Mouse (Mus musculus) MEL (cell line): ENCODE measurements around the gene Rasl12. TPM values are rescaled to one million over a fixed set of nuclear protein-coding genes. Genes with fewer than 3 reads are reported as not detected.

Experiments used
- DNase-seq: peaks from one replicate; pipeline ENCODE4 v3.0.0; 2011; ENCODE audit warnings: low read depth, low spot score
- H3K27ac ChIP-seq: 2 replicates; pipeline ENCODE4 v1.5.1; 2012; ENCODE audit warnings: low read depth, mild to moderate bottlenecking, control low read depth, low read length, moderate library complexity; ENCODE audit not compliant: control insufficient read depth
- H3K27me3 ChIP-seq, 2 experiments: fragments of 150-350 bp in 1 of 2; sonication (generic) in 1 of 2; 2 replicates each; pipeline ENCODE4 v1.6.1; 2012; ENCODE audit warnings: low read length in 2 of 2, mild to moderate bottlenecking in 2 of 2, improper control_type of control experiment in 1 of 2, moderate library complexity in 1 of 2; ENCODE audit not compliant: insufficient read depth in 2 of 2, control insufficient read depth in 1 of 2
- H3K36me3 ChIP-seq, 2 experiments: 2 replicates each; pipeline ENCODE4 v1.6.1; 2012 to 2014; ENCODE audit warnings: low read length in 2 of 2, improper control_type of control experiment in 1 of 2, inconsistent platforms in 1 of 2, mild to moderate bottlenecking in 1 of 2; ENCODE audit not compliant: insufficient read depth in 2 of 2, control insufficient read depth in 1 of 2
- H3K4me1 ChIP-seq, 2 experiments: fragments of 150-350 bp in 1 of 2; sonication (generic) in 1 of 2; 2 replicates each; pipeline ENCODE4 v1.6.1; 2012; ENCODE audit warnings: low read length in 2 of 2, improper control_type of control experiment in 1 of 2, mild to moderate bottlenecking in 1 of 2; ENCODE audit not compliant: insufficient read depth in 2 of 2, control insufficient read depth in 1 of 2
- H3K4me3 ChIP-seq, 2 experiments: fragments of 150-350 bp in 1 of 2; sonication (generic) in 1 of 2; 2 replicates each; pipeline ENCODE4 v1.5.1; 2012; ENCODE audit warnings: low read depth in 2 of 2, low read length in 2 of 2, mild to moderate bottlenecking in 2 of 2, moderate library complexity in 2 of 2, control low read depth in 1 of 2, improper control_type of control experiment in 1 of 2; ENCODE audit not compliant: control insufficient read depth in 1 of 2, insufficient read depth in 1 of 2
- H3K79me2 ChIP-seq: 2 replicates; pipeline ENCODE4 v1.6.1; 2012; ENCODE audit warnings: mild to moderate bottlenecking, low read length, moderate library complexity; ENCODE audit not compliant: control insufficient read depth, poor library complexity, insufficient read depth
- H3K9ac ChIP-seq: 2 replicates; pipeline ENCODE4 v1.6.1; 2012; ENCODE audit warnings: low read depth, mild to moderate bottlenecking, control low read depth, low read length, moderate library complexity; ENCODE audit not compliant: control insufficient read depth, poor library complexity, severe bottlenecking
- H3K9me3 ChIP-seq: fragments of 150-350 bp; sonication (generic); replicated peaks from 2 replicates; pipeline ENCODE4 v1.6.1; 2012; ENCODE audit warnings: mild to moderate bottlenecking, low read length, improper control_type of control experiment, moderate library complexity; ENCODE audit not compliant: insufficient read depth
- BHLHE40 ChIP-seq: IDR thresholded peaks from 2 replicates; pipeline ENCODE4 v1.6.1; 2012; ENCODE audit warnings: low read depth, mild to moderate bottlenecking, inconsistent platforms, low read length, improper control_type of control experiment, borderline replicate concordance
- CHD1 ChIP-seq: IDR thresholded peaks from 2 replicates; pipeline ENCODE4 v1.6.1; 2012; ENCODE audit warnings: low read depth, mild to moderate bottlenecking, inconsistent platforms, low read length, improper control_type of control experiment
- CHD2 ChIP-seq: IDR thresholded peaks from 2 replicates; pipeline ENCODE4 v1.6.1; 2011; ENCODE audit warnings: low read length, improper control_type of control experiment
- CTCF ChIP-seq, 3 experiments: IDR thresholded peaks in 2 of 3; conservative IDR thresholded peaks in 1 of 3; 2 replicates each; pipeline ENCODE4 v1.5.1; 2011 to 2012; ENCODE audit warnings: low read length in 3 of 3, low read depth in 2 of 3, mild to moderate bottlenecking in 2 of 3, improper control_type of control experiment in 1 of 3, inconsistent platforms in 1 of 3, mixed read lengths in 1 of 3, moderate library complexity in 1 of 3; ENCODE audit not compliant: control insufficient read depth in 1 of 3, insufficient read depth in 1 of 3, poor library complexity in 1 of 3, severe bottlenecking in 1 of 3
- E2F4 ChIP-seq: IDR thresholded peaks from 2 replicates; pipeline ENCODE4 v1.6.1; 2011; ENCODE audit warnings: low read depth, low read length, improper control_type of control experiment, borderline replicate concordance
- EP300 ChIP-seq, 2 experiments: IDR thresholded peaks; 2 replicates each; pipeline ENCODE4 v1.6.1; 2011; ENCODE audit warnings: improper control_type of control experiment in 2 of 2, low read length in 2 of 2, low read depth in 1 of 2, mild to moderate bottlenecking in 1 of 2
- GABPA ChIP-seq: IDR thresholded peaks from 2 replicates; pipeline ENCODE4 v1.6.1; 2012; ENCODE audit warnings: low read depth, mild to moderate bottlenecking, inconsistent platforms, low read length, improper control_type of control experiment, moderate library complexity
- GATA1 ChIP-seq: IDR thresholded peaks from 2 replicates; pipeline ENCODE4 v1.6.1; 2011; ENCODE audit warnings: low read depth, low read length, improper control_type of control experiment
- HCFC1 ChIP-seq: IDR thresholded peaks from 2 replicates; pipeline ENCODE4 v1.6.1; 2012; ENCODE audit warnings: low read depth, mild to moderate bottlenecking, inconsistent platforms, low read length, improper control_type of control experiment, moderate library complexity
- KAT2A ChIP-seq: conservative IDR thresholded peaks from 2 replicates; pipeline ENCODE4 v1.6.1; 2012; ENCODE audit warnings: low read depth, low read length, improper control_type of control experiment, inconsistent platforms
- MEF2A ChIP-seq: IDR thresholded peaks from 2 replicates; pipeline ENCODE4 v1.6.1; 2014; ENCODE audit warnings: low read depth, mild to moderate bottlenecking, inconsistent platforms, low read length, improper control_type of control experiment; ENCODE audit not compliant: poor library complexity, insufficient replicate concordance, severe bottlenecking; ENCODE audit errors: extremely low read depth
- MYC ChIP-seq: IDR thresholded peaks from 2 replicates; pipeline ENCODE4 v1.6.1; 2011; ENCODE audit warnings: low read depth, mild to moderate bottlenecking, low read length, improper control_type of control experiment, moderate library complexity
- NELFE ChIP-seq: IDR thresholded peaks from 2 replicates; pipeline ENCODE4 v1.6.1; 2011; ENCODE audit warnings: low read depth, low read length, improper control_type of control experiment
- NRF1 ChIP-seq: IDR thresholded peaks from 2 replicates; pipeline ENCODE4 v1.6.1; 2014; ENCODE audit warnings: low read depth, mild to moderate bottlenecking, inconsistent platforms, low read length, improper control_type of control experiment, moderate library complexity; ENCODE audit not compliant: poor library complexity, insufficient read depth, severe bottlenecking
- POLR2A ChIP-seq, 2 experiments: IDR thresholded peaks; 2 replicates each; pipeline ENCODE4 v1.6.1; 2011 to 2012; ENCODE audit warnings: low read length in 2 of 2, mild to moderate bottlenecking in 2 of 2, control low read depth in 1 of 2, improper control_type of control experiment in 1 of 2, low read depth in 1 of 2, moderate library complexity in 1 of 2; ENCODE audit not compliant: control insufficient read depth in 1 of 2, insufficient read depth in 1 of 2, poor library complexity in 1 of 2
- RAD21 ChIP-seq: IDR thresholded peaks from 2 replicates; pipeline ENCODE4 v1.6.1; 2011; ENCODE audit warnings: mild to moderate bottlenecking, low read depth, low read length, improper control_type of control experiment
- RCOR1 ChIP-seq: IDR thresholded peaks from 2 replicates; pipeline ENCODE4 v1.6.1; 2012; ENCODE audit warnings: low read depth, mild to moderate bottlenecking, inconsistent platforms, low read length, improper control_type of control experiment
- SMC3 ChIP-seq: IDR thresholded peaks from 2 replicates; pipeline ENCODE4 v1.6.1; 2011; ENCODE audit warnings: low read depth, low read length, improper control_type of control experiment
- TBP ChIP-seq: IDR thresholded peaks from 2 replicates; pipeline ENCODE4 v1.8.0; 2011; ENCODE audit warnings: low read depth, low read length, improper control_type of control experiment
- TCF12 ChIP-seq: IDR thresholded peaks from 2 replicates; pipeline ENCODE4 v1.6.1; 2014; ENCODE audit warnings: low read depth, mild to moderate bottlenecking, inconsistent platforms, low read length, improper control_type of control experiment, moderate library complexity
- UBTF ChIP-seq: IDR thresholded peaks from 2 replicates; pipeline ENCODE4 v1.6.1; 2012; ENCODE audit warnings: low read depth, mild to moderate bottlenecking, inconsistent platforms, low read length, improper control_type of control experiment, moderate library complexity, borderline replicate concordance; ENCODE audit not compliant: insufficient read depth
- USF1 ChIP-seq: IDR thresholded peaks from 2 replicates; pipeline ENCODE4 v1.6.1; 2014; ENCODE audit warnings: low read depth, mild to moderate bottlenecking, inconsistent platforms, low read length, improper control_type of control experiment, moderate library complexity
- USF2 ChIP-seq, 2 experiments: IDR thresholded peaks; 2 replicates each; pipeline ENCODE4 v1.6.1; 2011 to 2012; ENCODE audit warnings: improper control_type of control experiment in 2 of 2, low read length in 2 of 2, borderline replicate concordance in 1 of 2, inconsistent platforms in 1 of 2, low read depth in 1 of 2, mild to moderate bottlenecking in 1 of 2; ENCODE audit not compliant: insufficient read depth in 1 of 2
- ZC3H11A ChIP-seq: IDR thresholded peaks from 2 replicates; pipeline ENCODE4 v1.6.1; 2012; ENCODE audit warnings: low read depth, mild to moderate bottlenecking, inconsistent platforms, low read length, improper control_type of control experiment
- ZKSCAN1 ChIP-seq: IDR thresholded peaks from 2 replicates; pipeline ENCODE4 v1.6.1; 2012; ENCODE audit warnings: low read depth, mild to moderate bottlenecking, inconsistent platforms, low read length, improper control_type of control experiment, moderate library complexity
- polyA plus RNA-seq, 2 experiments: library from polyadenylated mRNA; stranded (reverse) in 1 of 2; unstranded in 1 of 2; fragments of >175 nt in 1 of 2; fragments of >200 nt in 1 of 2; gene quantifications; 2 replicates each; pipeline versions ENCODE4 v1.2.1 to v1.2.4; 2012; ENCODE audit warnings: low replicate concordance in 2 of 2, low read depth in 1 of 2; ENCODE audit not compliant: insufficient read length in 2 of 2, insufficient read depth in 1 of 2, missing spikeins in 1 of 2
- total RNA-seq: library from RNA; depleted of rRNA; stranded (reverse); fragments of 300-350 nt; gene quantifications from 2 replicates; pipeline ENCODE4 v1.2.3, GENCODE M21; 2012

Gene Rasl12
- total and polyA plus RNA-seq, 3 experiments, result 0.12 to 0.19 TPM; not detected in 1

DNA sequence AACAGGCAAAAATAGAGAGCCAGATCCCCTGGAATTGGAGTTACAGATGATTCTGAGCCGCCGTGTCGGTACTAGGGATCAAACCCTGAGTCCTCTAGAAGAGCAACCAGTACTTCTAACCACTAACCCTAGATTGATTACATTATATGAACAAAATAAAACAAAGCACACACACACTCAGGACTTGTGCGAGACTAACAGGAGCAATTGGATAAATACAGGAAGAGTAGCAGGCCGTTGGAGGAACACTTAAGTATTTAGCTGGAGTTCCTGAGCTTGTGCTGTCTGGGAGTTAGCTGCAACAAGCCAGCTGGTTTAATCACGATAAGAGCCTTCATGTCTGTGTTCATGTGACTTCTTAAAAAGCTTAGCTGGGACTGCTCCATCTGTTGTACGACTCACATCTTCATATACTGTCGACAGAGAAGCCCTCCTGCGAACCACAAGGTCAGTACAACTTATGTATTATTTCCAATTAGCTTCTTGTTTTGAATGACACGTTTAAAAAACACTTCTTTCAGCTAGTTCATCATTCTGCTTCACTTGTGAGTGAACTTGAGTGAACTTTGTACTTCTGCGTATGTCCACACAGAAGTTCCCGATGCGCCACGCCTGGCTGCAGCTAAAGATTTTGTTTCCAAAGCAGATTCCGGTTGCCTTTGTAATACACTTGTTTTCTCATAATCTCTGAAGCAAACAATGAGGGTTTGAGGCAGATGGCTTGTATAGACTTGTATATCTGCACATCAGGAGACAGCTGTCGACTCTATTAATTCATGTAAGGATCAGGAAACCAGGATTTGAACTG is 37.5 kb upstream of the Rasl12 start, which contains the start of gene Ubap1l:
TSS of gene Ubap1l (plus strand) at position 401 of the 808 bp plus-strand sequence.
- Histone ChIP-seq H3K27ac (no peak within 1 kb of the TSS), H3K4me1 (no peaks in the 10 kb centered on the region), H3K36me3 (peaks cover 0 to 5% of the 10 kb centered on the region in 2 experiments; a peak in 2 of 4 replicates), H3K27me3 (no peaks in the 10 kb centered on the region), H3K4me3 (no peak within 1 kb of the TSS), H3K79me2 (no peaks in the 10 kb centered on the region), H3K9ac (no peak within 1 kb of the TSS), H3K9me3 (no peaks in the 10 kb centered on the region)
- DNase-seq, result no peak
- TF ChIP-seq ZC3H11A (no peak), CHD2 (no peak), NRF1 (no peak), KAT2A (no peak), MEF2A (no peak), RCOR1 (no peak), UBTF (no peak), TCF12 (no peak), CTCF (IDR thresholded peaks at IDR 0.05 in 2 of 3, conservative IDR thresholded peaks at IDR 0.05 in 1 of 3; ENCODE audit: control insufficient read depth in 1 of 3, insufficient read depth in 1 of 3, low read depth in 2 of 3, low read length in 3 of 3, poor library complexity in 1 of 3, severe bottlenecking in 1 of 3) (no peak), RAD21 (no peak), GABPA (no peak), MYC (no peak), TBP (no peak), HCFC1 (no peak), SMC3 (no peak), NELFE (no peak)

DNA sequence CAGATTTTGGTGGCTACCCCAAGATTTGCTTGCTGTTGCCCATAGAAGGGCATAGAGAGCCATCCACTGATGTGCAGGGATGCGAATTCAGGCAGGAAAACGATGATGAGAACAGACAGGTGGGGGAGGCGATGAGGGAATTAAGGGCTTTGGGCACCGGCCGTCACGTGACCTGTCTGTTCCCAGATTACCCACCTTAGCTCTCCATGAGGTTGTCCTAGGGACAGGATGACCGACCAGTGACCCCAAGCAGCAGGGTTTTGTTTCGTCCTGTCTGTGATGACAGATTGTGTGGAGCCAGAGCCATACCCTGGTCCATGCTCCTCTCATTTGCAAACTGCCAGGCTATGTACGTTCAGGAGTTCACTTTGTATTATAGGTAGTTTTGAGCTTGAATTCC is 34.6 kb upstream of the Rasl12 start:
- H3K9ac ChIP-seq, result no peak overlapping the region
- H3K9me3 ChIP-seq, result no peaks in the 10 kb centered on the region
- H3K4me3 ChIP-seq, result no peak overlapping the region
- no peaks in the 10 kb centered on the region for H3K27me3 ChIP-seq
- no peak overlapping the region for H3K27ac ChIP-seq
- H3K36me3 ChIP-seq, result 0 out of 4 replicates have a peak, but pooled peaks cover 0 to 2% of the 10 kb centered on the region in 2 experiments
- no peaks in the 10 kb centered on the region for H3K4me1 ChIP-seq
- TF ChIP-seq NRF1, result no peak
- no peak for TF ChIP-seq GATA1
- TF ChIP-seq CTCF (IDR thresholded peaks at IDR 0.05 in 2 of 3, conservative IDR thresholded peaks at IDR 0.05 in 1 of 3; ENCODE audit: control insufficient read depth in 1 of 3, insufficient read depth in 1 of 3, low read depth in 2 of 3, low read length in 3 of 3, poor library complexity in 1 of 3, severe bottlenecking in 1 of 3), result no peak
- TF ChIP-seq TCF12, result no peak
- no peak for TF ChIP-seq MYC
- TF ChIP-seq ZC3H11A, result no peak
- no peak for TF ChIP-seq ZKSCAN1
- no peak for TF ChIP-seq MEF2A
- TF ChIP-seq EP300 (IDR thresholded peaks at IDR 0.05; ENCODE audit: low read depth in 1 of 2, low read length in 2 of 2), result no peak
- no peak for TF ChIP-seq E2F4
- no peak for TF ChIP-seq BHLHE40
- no peak for TF ChIP-seq TBP
- no peak for TF ChIP-seq USF2 (IDR thresholded peaks at IDR 0.05; ENCODE audit: borderline replicate concordance in 1 of 2, insufficient read depth in 1 of 2, low read depth in 1 of 2, low read length in 2 of 2)
- no peak for TF ChIP-seq CHD1
- TF ChIP-seq POLR2A (IDR thresholded peaks at IDR 0.05; ENCODE audit: control insufficient read depth in 1 of 2, insufficient read depth in 1 of 2, low read depth in 1 of 2, low read length in 2 of 2, poor library complexity in 1 of 2), result no peak
- TF ChIP-seq USF1, result no peak
- no peak for DNase-seq
- no peaks in the 10 kb centered on the region for H3K79me2 ChIP-seq
